ENCODE assay signal across 18 mouse cellular contexts in the genomic region with DNA sequence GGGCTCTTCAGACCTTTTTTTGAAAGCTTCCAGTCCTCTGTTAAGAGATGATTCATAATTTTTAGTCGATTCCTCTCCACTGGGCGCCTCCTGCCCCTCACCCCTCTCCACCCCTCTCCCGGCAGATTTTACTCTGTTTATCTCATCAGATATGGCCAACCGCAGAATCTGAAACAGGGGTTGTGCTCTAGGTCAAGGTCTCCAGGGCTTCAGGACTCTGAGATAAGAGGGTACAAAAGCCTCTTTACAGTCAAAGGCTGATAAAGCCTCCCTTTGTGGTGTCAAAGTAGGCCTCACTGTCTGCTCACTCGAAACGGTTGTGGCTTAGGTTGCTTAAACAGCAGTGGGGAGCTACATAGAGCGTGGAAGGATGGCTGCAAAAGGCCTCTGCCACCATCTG. TPM values are rescaled to one million over a fixed set of nuclear protein-coding genes. Genes with fewer than 3 reads are reported as not detected.
A peak's percentile ranks its signal among the peaks of the same experiment; 100 is the strongest.
DNase-seq lines count a peak whose midpoint lies in the region; ATAC-seq and TF ChIP-seq lines count a peak whose summit lies in the region.
"Had no signal": no experiment of that assay in that cellular context is flagged by ENCODE, and none has a peak within 500 bp of the region (broad histone marks: within the 10 kb centered on the region; RNA-seq: fewer than 3 reads in every experiment).

No protein-coding gene starts in this region.

- ATAC-seq in G1E (ENCODE audit: extremely low read depth, insufficient number of reproducible peaks, low FRiP score, poor library complexity, severe bottlenecking): peak; percentile 99
- peak; percentile 15 for ATAC-seq in megakaryocyte, adult 5-6 weeks (ENCODE audit: poor library complexity, severe bottlenecking)
- no peak for ATAC-seq in hindbrain, embryonic 11.5 days (ENCODE audit: low FRiP score)
- ATAC-seq: forebrain, embryonic 13.5 days; hindbrain, postnatal 0 days had no signal

- no peak overlapping the region for H3K9ac ChIP-seq in hindbrain, embryonic 11.5 days (ENCODE audit: low read depth, low read length)
- H3K9ac ChIP-seq: forebrain, embryonic 13.5 days; neural tube, embryonic 13.5 days had no signal

- peaks cover 59% of the 10 kb centered on the region for H3K4me1 ChIP-seq in G1E (ENCODE audit: insufficient read depth, low read depth, low read length)
- H3K4me1 ChIP-seq in hindbrain, embryonic 11.5 days (replicated peaks; ENCODE audit: control insufficient read depth, insufficient read depth, low read length): no peaks in the 10 kb centered on the region
- H3K4me1 ChIP-seq: forebrain, embryonic 13.5 days; neural tube, embryonic 13.5 days had no signal

- no peak overlapping the region; the same call in 1 of the 2 replicates for H3K4me3 ChIP-seq in G1E (ENCODE audit: low read depth, low read length)
- H3K4me3 ChIP-seq in hindbrain, embryonic 11.5 days (ENCODE audit: low read depth, low read length): no peak overlapping the region
- H3K4me3 ChIP-seq: forebrain, embryonic 13.5 days; neural tube, embryonic 13.5 days had no signal

- H3K27me3 ChIP-seq in G1E (ENCODE audit: insufficient read depth, low read length): peaks cover 83% of the 10 kb centered on the region
- no peaks in the 10 kb centered on the region for H3K27me3 ChIP-seq in hindbrain, embryonic 11.5 days (ENCODE audit: control insufficient read depth, insufficient read depth, low read length)
- H3K27me3 ChIP-seq: forebrain, embryonic 13.5 days; neural tube, embryonic 13.5 days had no signal

- TF ChIP-seq CTCF in G1E (IDR thresholded peaks at IDR 0.05; ENCODE audit: low read depth, low read length): no peak

- no peak overlapping the region for H3K27ac ChIP-seq in hindbrain, embryonic 11.5 days (ENCODE audit: low read depth, low read length)
- H3K27ac ChIP-seq: forebrain, embryonic 13.5 days; hindbrain, postnatal 0 days; neural tube, embryonic 13.5 days had no signal

- 88% methylated on average over 7 of the region's 7 CpGs for WGBS in hindbrain, embryonic 11.5 days

- no peak overlapping the region for H3K4me2 ChIP-seq in hindbrain, embryonic 11.5 days (replicated peaks; ENCODE audit: low read depth, low read length)
- H3K4me2 ChIP-seq: forebrain, embryonic 13.5 days; heart, embryonic 11.5 days; midbrain, embryonic 11.5 days; neural tube, embryonic 13.5 days had no signal

- DNase-seq in adrenal gland, postnatal 36 days: peak; percentile 21 to 56
- DNase-seq in adrenal gland, postnatal 10 days: no peak
- DNase-seq in G1E (ENCODE audit: low spot score) (peak; percentile 72), liver (peak; percentile 13)
- DNase-seq in hindbrain, embryonic 11.5 days (ENCODE audit: low spot score): no peak
- DNase-seq in layer of hippocampus, postnatal 14 days (ENCODE audit: low spot score in 2 of 2): no peak
- no peak for DNase-seq in cerebellum, adult 9-11 months
- DNase-seq: adrenal gland, adult 8-10 months; B cell, adult 2 months; heart, postnatal 4 days; kidney, adult 9 months; thymus, postnatal 25 days had no signal

- no peaks in the 10 kb centered on the region for H3K36me3 ChIP-seq in G1E (replicated peaks)
- no peaks in the 10 kb centered on the region for H3K36me3 ChIP-seq in hindbrain, embryonic 11.5 days (ENCODE audit: control insufficient read depth, insufficient read depth, low read length)

- H3K9me3 ChIP-seq in G1E (replicated peaks): no peaks in the 10 kb centered on the region
- no peaks in the 10 kb centered on the region for H3K9me3 ChIP-seq in hindbrain, embryonic 11.5 days (ENCODE audit: control insufficient read depth, low read length)
- H3K9me3 ChIP-seq: forebrain, embryonic 13.5 days; neural tube, embryonic 13.5 days had no signal

RNA-seq across cellular contexts. Expression of a gene that starts 8.9 kb away (rescaled TPM):
- total RNA-seq in adrenal gland, postnatal 36 days (2021): 10 to 100 TPM; 21.8 to 38.1 TPM
- total RNA-seq in adrenal gland, postnatal 10 days (2021): 10 to 100 TPM; 27.0 to 32.5 TPM
- total RNA-seq in G1E (2014; fragmentation: Nextera tagmentation): 7.1 TPM in 1 of 2 replicates, not detected in the other
- not detected in 2 replicates for total RNA-seq in G1E (2017)
- polyA plus RNA-seq in G1E (2012): 0.04 and 0.05 TPM in 2 replicates
- total RNA-seq in megakaryocyte, adult 5-6 weeks (2015): 10.3 and 12.7 TPM in 2 replicates
- total RNA-seq in megakaryocyte, adult 5-6 weeks (2017): 6.3 and 6.4 TPM in 2 replicates
- polyA plus RNA-seq in hindbrain, embryonic 11.5 days (2014; fragmentation: Nextera tagmentation; extraction: Ambion mirVana): 8.7 and 10.4 TPM in 2 replicates
- total RNA-seq in layer of hippocampus, postnatal 14 days (2021): 10 to 100 TPM; 15.5 to 16.5 TPM

RNA-seq across cellular contexts. Expression of a gene that starts 51.1 kb away (rescaled TPM):
- 10 to 100 TPM; 20.4 to 34.9 TPM for total RNA-seq in adrenal gland, postnatal 36 days (2021)
- 10 to 100 TPM; 14.4 to 19.3 TPM for total RNA-seq in adrenal gland, postnatal 10 days (2021)
- total RNA-seq in G1E (2014; fragmentation: Nextera tagmentation) (36.4 and 41.9 TPM in 2 replicates), G1E (2017) (22.2 and 24.4 TPM in 2 replicates)
- polyA plus RNA-seq in G1E (2012): 6.0 and 6.7 TPM in 2 replicates
- total RNA-seq in megakaryocyte, adult 5-6 weeks (2015): 40.7 and 45.3 TPM in 2 replicates
- total RNA-seq in megakaryocyte, adult 5-6 weeks (2017): 35.4 and 42.0 TPM in 2 replicates
- polyA plus RNA-seq in hindbrain, embryonic 11.5 days (2014; fragmentation: Nextera tagmentation; extraction: Ambion mirVana): 12.0 and 12.3 TPM in 2 replicates
- total RNA-seq in layer of hippocampus, postnatal 14 days (2021): 10 to 100 TPM; 12.8 to 13.1 TPM

Comparison
In these comparisons a context has a peak if more than half of its experiments do, and no peak if none do; other contexts are left out.
1. DNase-seq: peak in adrenal gland, postnatal 36 days (2 of 2), G1E (single experiment) and liver (single experiment); none in adrenal gland, postnatal 10 days (single experiment), hindbrain, embryonic 11.5 days (single experiment), layer of hippocampus, postnatal 14 days (0 of 2) and cerebellum, adult 9-11 months (single experiment).